Mouse (Mus musculus): ENCODE data around the gene Npff. TPM values are rescaled to one million over a fixed set of nuclear protein-coding genes. Genes with fewer than 3 reads are reported as not detected.

The Npff gene
- total and polyA plus RNA-seq, 3 experiments = 1.8 to 5.5 TPM; not detected in 1

DNA sequence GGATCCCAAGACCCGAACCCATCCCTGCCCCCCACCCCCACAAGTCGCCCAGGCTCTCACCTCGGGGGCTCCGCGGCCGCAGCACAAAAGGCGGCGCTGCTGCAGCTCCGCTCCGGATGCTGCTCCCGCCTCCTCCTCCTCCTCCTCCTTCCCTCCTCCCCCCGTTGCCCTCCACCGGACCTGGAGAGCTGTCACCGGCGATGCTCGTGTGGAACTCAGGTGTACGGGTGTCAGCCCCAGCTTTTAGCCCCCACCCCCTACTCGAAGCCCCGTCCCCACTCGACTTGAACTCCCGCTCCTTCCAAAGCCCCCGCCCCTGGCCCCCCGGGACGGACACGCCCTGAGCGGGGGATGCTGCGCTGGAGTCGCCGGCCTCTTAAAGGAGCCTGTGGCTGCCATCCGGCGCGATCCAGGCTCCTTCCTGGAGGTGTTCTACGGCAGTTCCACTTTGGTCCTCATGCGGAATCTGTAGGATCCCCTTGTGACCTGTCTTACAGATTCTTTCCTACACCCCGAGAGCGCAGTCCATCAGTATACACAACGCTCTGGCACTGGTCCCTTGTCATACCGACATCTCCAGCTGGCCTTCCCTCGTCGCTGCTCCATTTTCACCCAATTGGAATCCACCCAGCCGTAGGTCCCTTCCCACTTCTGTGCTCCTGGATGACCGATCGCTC lies 7.9 kb downstream of the Npff start, which contains the start of gene Map3k12 (continued):
- TF ChIP-seq E2F4 (IDR thresholded peaks at IDR 0.05; ENCODE audit: borderline replicate concordance, low read depth, low read length) = no peak
- 0 out of 2 replicates have a peak, but pooled peaks have one; percentile 60 for TF ChIP-seq UBTF (IDR thresholded peaks at IDR 0.05; ENCODE audit: borderline replicate concordance, insufficient read depth, low read depth, low read length)
- TF ChIP-seq MAZ (IDR thresholded peaks at IDR 0.05; ENCODE audit: low read depth, low read length) = peak; percentile 98

DNA sequence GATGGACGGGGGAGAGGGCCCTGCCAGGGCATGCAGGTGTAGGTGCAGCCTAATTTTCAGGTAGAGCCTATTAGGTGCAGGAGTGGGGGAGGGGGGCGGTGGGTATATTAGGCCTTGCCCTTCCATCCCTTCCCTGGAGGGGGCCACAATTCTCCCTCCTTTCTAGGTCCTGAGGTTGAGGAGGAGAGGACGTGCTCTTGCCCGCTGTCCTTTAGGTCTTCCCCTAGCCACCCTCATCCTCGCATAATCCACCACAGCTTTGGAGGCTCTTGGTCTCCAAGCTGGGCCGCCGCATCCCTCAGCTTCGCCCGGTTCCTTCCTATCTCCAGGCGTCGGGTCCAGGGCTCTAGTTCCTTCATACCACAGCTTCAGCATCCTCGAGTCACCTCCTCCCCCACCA lies 8.4 kb downstream of the Npff start:
- peak overlapping the region; percentile 69 for H3K9ac ChIP-seq (ENCODE audit: control insufficient read depth, low read depth, low read length, poor library complexity, severe bottlenecking)
- no peak for TF ChIP-seq POLR2AphosphoS2 (IDR thresholded peaks at IDR 0.05; ENCODE audit: low read length)
- TF ChIP-seq MAZ (IDR thresholded peaks at IDR 0.05; ENCODE audit: low read depth, low read length) = no peak
- TF ChIP-seq ZNF384 (IDR thresholded peaks at IDR 0.05; ENCODE audit: low read depth, low read length) = no peak
- TF ChIP-seq TAL1 (IDR thresholded peaks at IDR 0.05; ENCODE audit: low read length) = no peak
- TF ChIP-seq POLR2A (IDR thresholded peaks at IDR 0.05; ENCODE audit: control insufficient read depth in 1 of 2, insufficient read depth in 1 of 2, low read depth in 1 of 2, low read length in 2 of 2, poor library complexity in 1 of 2) = no peak
- TF ChIP-seq RAD21 (IDR thresholded peaks at IDR 0.05; ENCODE audit: low read depth, low read length) = no peak
- TF ChIP-seq ETS1 (IDR thresholded peaks at IDR 0.05; ENCODE audit: low read depth, low read length) = no peak
- no peaks in the 10 kb centered on the region for H3K9me3 ChIP-seq (replicated peaks; ENCODE audit: insufficient read depth, low read length)
- H3K36me3 ChIP-seq (ENCODE audit: control insufficient read depth in 1 of 2, insufficient read depth in 2 of 2, low read length in 2 of 2) = peaks cover 0 to 14% of the 10 kb centered on the region in 2 experiments; a peak in 2 of 4 replicates
- H3K27me3 ChIP-seq (ENCODE audit: control insufficient read depth in 1 of 2, insufficient read depth in 2 of 2, low read length in 2 of 2) = no peaks in the 10 kb centered on the region
- H3K4me1 ChIP-seq (ENCODE audit: control insufficient read depth in 1 of 2, insufficient read depth in 2 of 2, low read length in 2 of 2) = peaks cover 5 to 20% of the 10 kb centered on the region in 2 experiments; a peak in 3 of 4 replicates
- H3K79me2 ChIP-seq (ENCODE audit: control insufficient read depth, insufficient read depth, low read length, poor library complexity) = peaks cover 17% of the 10 kb centered on the region
- peak overlapping the region; percentile 70 to 78 for H3K4me3 ChIP-seq (ENCODE audit: control insufficient read depth in 1 of 2, insufficient read depth in 1 of 2, low read depth in 2 of 2, low read length in 2 of 2)
- H3K27ac ChIP-seq (ENCODE audit: control insufficient read depth, low read depth, low read length) = no peak overlapping the region
- no peak for DNase-seq (ENCODE audit: low read depth, low spot score)

DNA sequence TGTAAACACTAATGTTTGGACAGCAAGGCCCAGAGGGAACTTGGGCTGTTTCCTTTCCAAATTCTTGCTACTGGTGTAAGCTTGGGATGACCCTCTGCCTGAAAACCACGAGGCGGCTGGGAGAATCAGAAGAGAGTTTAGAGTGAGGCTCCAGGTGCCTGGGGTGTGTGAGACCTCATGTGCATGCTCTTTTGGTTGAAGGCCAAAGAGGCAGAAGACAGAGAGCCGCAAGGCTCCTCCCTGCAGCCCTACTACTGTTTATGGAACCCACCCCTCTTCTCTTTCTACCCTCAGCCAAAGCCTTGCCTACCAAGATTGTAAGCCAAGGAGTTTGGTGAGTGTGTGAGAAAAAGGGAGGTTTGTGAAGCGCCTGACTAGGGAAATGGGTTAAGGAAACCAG lies 9.0 kb downstream of the Npff start:
- no peak overlapping the region for H3K9ac ChIP-seq (ENCODE audit: control insufficient read depth, low read depth, low read length, poor library complexity, severe bottlenecking)
- no peak for TF ChIP-seq MAZ (IDR thresholded peaks at IDR 0.05; ENCODE audit: low read depth, low read length)
- no peak for TF ChIP-seq USF1 (IDR thresholded peaks at IDR 0.05; ENCODE audit: low read depth, low read length)
- TF ChIP-seq GABPA (IDR thresholded peaks at IDR 0.05; ENCODE audit: low read depth, low read length) = no peak
- no peak for TF ChIP-seq MYB (IDR thresholded peaks at IDR 0.05; ENCODE audit: low read depth, low read length)
- TF ChIP-seq NELFE (IDR thresholded peaks at IDR 0.05; ENCODE audit: low read depth, low read length) = no peak
- TF ChIP-seq UBTF (IDR thresholded peaks at IDR 0.05; ENCODE audit: borderline replicate concordance, insufficient read depth, low read depth, low read length) = no peak
- TF ChIP-seq NRF1 (IDR thresholded peaks at IDR 0.05; ENCODE audit: insufficient read depth, low read depth, low read length, poor library complexity, severe bottlenecking) = no peak
- TF ChIP-seq RCOR1 (IDR thresholded peaks at IDR 0.05; ENCODE audit: low read depth, low read length) = no peak
- no peak for TF ChIP-seq POLR2AphosphoS2 (IDR thresholded peaks at IDR 0.05; ENCODE audit: low read length)
- no peak for TF ChIP-seq TCF12 (IDR thresholded peaks at IDR 0.05; ENCODE audit: low read depth, low read length)
- no peak for TF ChIP-seq USF2 (IDR thresholded peaks at IDR 0.05; ENCODE audit: borderline replicate concordance in 1 of 2, insufficient read depth in 1 of 2, low read depth in 1 of 2, low read length in 2 of 2)
- no peak for TF ChIP-seq TBP (IDR thresholded peaks at IDR 0.05; ENCODE audit: low read depth, low read length)
- TF ChIP-seq CHD1 (IDR thresholded peaks at IDR 0.05; ENCODE audit: low read depth, low read length) = no peak
- TF ChIP-seq SIN3A (IDR thresholded peaks at IDR 0.05; ENCODE audit: low read length) = no peak
- TF ChIP-seq JUND (IDR thresholded peaks at IDR 0.05; ENCODE audit: low read depth, low read length) = no peak

More for the DNA sequence above, 9.0 kb downstream of the Npff start:
- H3K4me1 ChIP-seq (ENCODE audit: control insufficient read depth in 1 of 2, insufficient read depth in 2 of 2, low read length in 2 of 2) = peaks cover 5 to 21% of the 10 kb centered on the region in 2 experiments; a peak in 3 of 4 replicates
- H3K9me3 ChIP-seq (replicated peaks; ENCODE audit: insufficient read depth, low read length) = no peaks in the 10 kb centered on the region
- no peak overlapping the region for H3K4me3 ChIP-seq (ENCODE audit: control insufficient read depth in 1 of 2, insufficient read depth in 1 of 2, low read depth in 2 of 2, low read length in 2 of 2)
- H3K79me2 ChIP-seq (ENCODE audit: control insufficient read depth, insufficient read depth, low read length, poor library complexity) = peaks cover 14% of the 10 kb centered on the region
- no peaks in the 10 kb centered on the region for H3K27me3 ChIP-seq (ENCODE audit: control insufficient read depth in 1 of 2, insufficient read depth in 2 of 2, low read length in 2 of 2)
- no peak for DNase-seq (ENCODE audit: low read depth, low spot score)
- H3K36me3 ChIP-seq (ENCODE audit: control insufficient read depth in 1 of 2, insufficient read depth in 2 of 2, low read length in 2 of 2) = peaks cover 0 to 9% of the 10 kb centered on the region in 2 experiments; a peak in 2 of 4 replicates
- no peak overlapping the region for H3K27ac ChIP-seq (ENCODE audit: control insufficient read depth, low read depth, low read length)

All from MEL (cell line).